Mouse (Mus musculus) hindbrain, embryonic 13.5 days (tissue): ENCODE data around the gene Apobr. TPM values are rescaled to one million over a fixed set of nuclear protein-coding genes. Genes with fewer than 3 reads are reported as not detected.

Source experiments
- ATAC-seq: fragments of 200-750 bp; cut with Nextera tagmentation; 2 replicates; pipeline ENCODE4 v1.8.0; 2017; ENCODE audit warnings: moderate TSS enrichment; ENCODE audit not compliant: low FRiP score
- H3K27ac ChIP-seq: fragments of 300-500 bp; sonication (generic); 2 replicates; pipeline ENCODE4 v1.5.1; 2015; ENCODE audit warnings: inconsistent platforms, mild to moderate bottlenecking, moderate library complexity
- H3K27me3 ChIP-seq: fragments of 300-500 bp; sonication (generic); 2 replicates; pipeline ENCODE4 v1.6.1; 2015; ENCODE audit warnings: mild to moderate bottlenecking, inconsistent platforms
- H3K36me3 ChIP-seq: fragments of 300-500 bp; sonication (generic); 2 replicates; pipeline ENCODE4 v1.6.1; 2015; ENCODE audit warnings: mild to moderate bottlenecking, inconsistent platforms
- H3K4me1 ChIP-seq: fragments of 300-500 bp; sonication (generic); replicated peaks from 2 replicates; pipeline ENCODE4 v1.6.1; 2015; ENCODE audit warnings: inconsistent platforms
- H3K4me2 ChIP-seq: fragments of 300-500 bp; sonication (generic); 2 replicates; pipeline ENCODE4 v1.6.1; 2015; ENCODE audit warnings: inconsistent platforms, mild to moderate bottlenecking, moderate library complexity
- H3K4me3 ChIP-seq: fragments of 300-500 bp; sonication (generic); 2 replicates; pipeline ENCODE4 v1.5.1; 2015; ENCODE audit warnings: mild to moderate bottlenecking, inconsistent platforms
- H3K9ac ChIP-seq: fragments of 300-500 bp; sonication (generic); 2 replicates; pipeline ENCODE4 v1.6.1; 2015; ENCODE audit warnings: mild to moderate bottlenecking, inconsistent platforms
- H3K9me3 ChIP-seq: fragments of 300-500 bp; sonication (generic); 2 replicates; pipeline ENCODE4 v1.6.1; 2016; ENCODE audit warnings: inconsistent platforms
- WGBS: fragments of 180-500 bp; shearing (Covaris S2); methylation state at CpG from one replicate; pipeline ENCODE4 v1.1.7; 2015; 5-methylcytosine and 5-hydroxymethylcytosine counted together
- microRNA-seq: library from miRNA; unstranded; fragments of <30 nt; microRNA quantifications from one replicate; pipeline ENCODE4, GENCODE M21; 2016
- polyA plus RNA-seq: library from polyadenylated mRNA; unstranded; fragments of >200 nt; fragmentation: Nextera tagmentation; extraction: Ambion mirVana; gene quantifications from 2 replicates; pipeline ENCODE4 v1.2.1, GENCODE M21; 2015

Apobr gene
- polyA plus RNA-seq, 1 experiment from 2014 or later: 0.68 TPM

GRCm38 (mm10) chr7:126629915-126630314 lies 45.2 kb downstream of the Apobr start:
- WGBS: 32% methylated on average over 3 of the region's 3 CpGs
- Histone ChIP-seq H3K27ac (no peak overlapping the region), H3K9ac (no peak overlapping the region), H3K9me3 (no peaks in the 10 kb centered on the region), H3K36me3 (no peaks in the 10 kb centered on the region), H3K4me3 (no peak overlapping the region), H3K4me2 (no peak overlapping the region), H3K4me1 (0 out of 2 replicates have a peak, but pooled peaks cover 4% of the 10 kb centered on the region), H3K27me3 (no peaks in the 10 kb centered on the region)
- ATAC-seq: no peak

- 93% methylated on average over 4 of the region's 4 CpGs for WGBS
- ATAC-seq: no peak
- no peak within 1 kb of the TSS for H3K27ac ChIP-seq
- H3K36me3 ChIP-seq: no peaks in the 10 kb centered on the region
- H3K4me3 ChIP-seq: no peak within 1 kb of the TSS
- H3K9ac ChIP-seq: no peak within 1 kb of the TSS
- H3K4me1 ChIP-seq: 0 out of 2 replicates have a peak, but pooled peaks cover 4% of the 10 kb centered on the region
- no peak within 1 kb of the TSS for H3K4me2 ChIP-seq
- H3K27me3 ChIP-seq: no peaks in the 10 kb centered on the region
- no peaks in the 10 kb centered on the region for H3K9me3 ChIP-seq
These were observed 46.2 kb downstream of the Apobr start, which contains the start of gene Nupr1 for GRCm38 (mm10) chr7:126630824-126631518. Nupr1 (minus strand) TSS chr7:126630861.

GRCm38 (mm10) chr7:126632478-126632877 lies 47.7 kb downstream of the Apobr start:
- WGBS: 88% methylated on average over 2 of the region's 2 CpGs
- H3K4me2 ChIP-seq: no peak overlapping the region
- H3K4me1 ChIP-seq: 0 out of 2 replicates have a peak, but pooled peaks cover 4% of the 10 kb centered on the region
- H3K27me3 ChIP-seq: no peaks in the 10 kb centered on the region
- ATAC-seq: no peak
- no peak overlapping the region for H3K9ac ChIP-seq
- H3K36me3 ChIP-seq: no peaks in the 10 kb centered on the region
- H3K27ac ChIP-seq: no peak overlapping the region
- H3K4me3 ChIP-seq: no peak overlapping the region
- H3K9me3 ChIP-seq: no peaks in the 10 kb centered on the region

DNA sequence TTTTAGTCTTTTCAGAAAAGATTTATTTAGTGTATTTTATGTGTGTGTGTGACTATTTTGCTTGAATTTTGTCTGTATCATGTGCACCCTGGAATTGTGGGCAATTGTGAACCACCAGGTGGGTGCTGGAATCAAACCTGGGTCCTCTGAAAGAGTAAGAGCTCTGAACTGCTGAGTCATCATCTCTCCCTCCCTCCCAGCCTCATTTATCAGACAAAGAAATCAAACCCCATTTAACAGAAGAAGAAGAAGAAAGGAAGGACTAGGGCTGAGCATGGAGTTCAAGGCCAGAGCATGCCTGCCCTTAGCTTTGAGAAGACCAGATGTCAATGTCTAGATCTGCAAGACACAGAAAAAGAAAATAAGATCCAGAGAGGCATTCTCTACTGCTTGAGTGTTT lies 50.6 kb downstream of the Apobr start:
- Histone ChIP-seq H3K4me2 (no peak overlapping the region), H3K27me3 (peaks cover 10% of the 10 kb centered on the region; the same call in 1 of the 2 replicates), H3K4me1 (no peaks in the 10 kb centered on the region), H3K9me3 (no peaks in the 10 kb centered on the region), H3K36me3 (no peaks in the 10 kb centered on the region), H3K27ac (no peak overlapping the region), H3K4me3 (no peak overlapping the region), H3K9ac (no peak overlapping the region)
- no peak for ATAC-seq

DNA sequence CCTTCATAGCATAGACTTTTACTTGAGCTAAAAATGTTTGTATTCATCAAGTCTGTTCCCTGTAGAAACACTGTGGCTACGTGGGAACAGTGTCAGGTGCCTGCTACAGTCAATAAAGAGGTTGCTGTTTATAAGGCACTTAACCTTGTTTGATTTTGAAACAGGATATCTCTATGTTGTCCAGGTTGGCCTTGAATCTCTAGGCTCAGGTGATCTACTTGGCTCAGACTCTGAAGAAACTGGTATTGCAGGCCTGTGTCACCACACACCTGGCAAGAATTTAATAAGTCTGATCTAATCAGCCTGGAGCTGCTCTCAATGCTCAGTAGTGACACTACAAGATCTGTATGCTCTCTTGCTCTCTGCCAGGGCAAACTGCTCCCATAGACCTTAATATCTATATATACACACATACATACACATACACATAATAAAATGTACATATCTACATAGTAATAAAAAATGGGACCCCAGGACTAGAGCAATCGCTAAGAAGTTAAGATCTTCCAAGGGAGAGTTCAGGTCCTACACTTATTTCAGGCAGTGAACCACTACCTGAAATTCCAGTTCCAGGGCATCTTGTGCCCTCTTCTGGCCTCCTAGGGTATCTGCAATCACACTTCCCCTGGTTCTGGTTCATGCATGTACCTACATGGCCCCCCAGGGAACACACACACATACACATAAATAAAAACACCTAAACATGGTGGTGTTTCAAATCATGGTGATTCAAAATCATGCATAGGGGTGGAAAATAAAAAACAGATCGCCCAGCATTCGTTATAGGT lies 52.2 kb downstream of the Apobr start:
- Histone ChIP-seq H3K4me3 (no peak overlapping the region), H3K9ac (no peak overlapping the region), H3K36me3 (no peaks in the 10 kb centered on the region), H3K9me3 (no peaks in the 10 kb centered on the region), H3K4me2 (no peak overlapping the region), H3K4me1 (no peaks in the 10 kb centered on the region), H3K27me3 (peaks cover 10% of the 10 kb centered on the region; the same call in 1 of the 2 replicates), H3K27ac (no peak overlapping the region)
- ATAC-seq: no peak
- WGBS: 23% methylated on average over 4 of the region's 4 CpGs

Small RNAs within 50 kb of the gene (microRNA-seq; reads per million reads assigned to microRNA genes)
- 1.2 reads per million for gene Mir7059

Other genes with a start within 250 kb of the Apobr start
- gene Lat, start 215.4 kb upstream of the Apobr start, polyA plus RNA-seq: 1.3 and 1.9 TPM in 2 replicates
- 77.5 and 79.9 TPM in 2 replicates for gene Spns1, start 207.5 kb upstream of the Apobr start, polyA plus RNA-seq
- gene Nfatc2ip, start 188.2 kb upstream of the Apobr start, polyA plus RNA-seq: 3.1 and 3.2 TPM in 2 replicates
- 0.06 TPM in 1 of 2 replicates, not detected in the other for gene Cd19, start 170.1 kb upstream of the Apobr start, polyA plus RNA-seq
- gene Rabep2, start 156.2 kb upstream of the Apobr start, polyA plus RNA-seq: 24.3 and 26.8 TPM in 2 replicates
- 1.5 and 4.1 TPM in 2 replicates for gene Atp2a1, start 121.8 kb upstream of the Apobr start, polyA plus RNA-seq
- 63.7 and 64.5 TPM in 2 replicates for gene Sh2b1, start 109.5 kb upstream of the Apobr start, polyA plus RNA-seq
- gene Tufm, start 97.6 kb upstream of the Apobr start, polyA plus RNA-seq: 118 and 120 TPM in 2 replicates
- 61.6 and 65.4 TPM in 2 replicates for gene Atxn2l, start 81.5 kb upstream of the Apobr start, polyA plus RNA-seq
- 205 and 210 TPM in 2 replicates for gene Eif3c, start 18.5 kb upstream of the Apobr start, polyA plus RNA-seq
- 31.1 and 35.2 TPM in 2 replicates for gene Cln3, start 875 bp downstream of the Apobr start, polyA plus RNA-seq
- not detected in 2 replicates for gene Il27, start 10.0 kb downstream of the Apobr start, polyA plus RNA-seq
- gene Nupr1, start 45.9 kb downstream of the Apobr start, polyA plus RNA-seq: 8.8 and 9.8 TPM in 2 replicates
- gene Sgf29, start 64.4 kb downstream of the Apobr start, polyA plus RNA-seq: 53.4 and 56.5 TPM in 2 replicates
- 1.4 and 1.6 TPM in 2 replicates for gene Sult1a1, start 91.5 kb downstream of the Apobr start, polyA plus RNA-seq
- gene Bola2, start 110.5 kb downstream of the Apobr start, polyA plus RNA-seq: 149 and 154 TPM in 2 replicates
- 20.9 and 22.2 TPM in 2 replicates for gene Slx1b, start 110.8 kb downstream of the Apobr start, polyA plus RNA-seq
- 81.4 and 90.1 TPM in 2 replicates for gene Coro1a, start 122.8 kb downstream of the Apobr start, polyA plus RNA-seq
- gene Mapk3, start 174.7 kb downstream of the Apobr start, polyA plus RNA-seq: 94.2 and 95.8 TPM in 2 replicates
- 2.0 and 2.3 TPM in 2 replicates for gene Gdpd3, start 181.4 kb downstream of the Apobr start, polyA plus RNA-seq
- 173 and 179 TPM in 2 replicates for gene Ypel3, start 192.0 kb downstream of the Apobr start, polyA plus RNA-seq
- gene Tbx6, start 196.5 kb downstream of the Apobr start, polyA plus RNA-seq: 0.32 and 0.84 TPM in 2 replicates
- gene Ppp4c, start 207.6 kb downstream of the Apobr start, polyA plus RNA-seq: 196 and 214 TPM in 2 replicates
- gene Fam57b, start 212.7 kb downstream of the Apobr start, polyA plus RNA-seq: 52.1 and 55.6 TPM in 2 replicates
- not detected in 2 replicates for gene 4930451I11Rik, start 246.7 kb downstream of the Apobr start, polyA plus RNA-seq